Mouse (Mus musculus) MEL (cell line): ENCODE data around the gene Fbn1. TPM values are rescaled to one million over a fixed set of nuclear protein-coding genes. Genes with fewer than 3 reads are reported as not detected.

Experiments used
- DNase-seq: peaks from one replicate; pipeline ENCODE4 v3.0.0; 2011; ENCODE audit warnings: low read depth, low spot score
- H3K27ac ChIP-seq: 2 replicates; pipeline ENCODE4 v1.5.1; 2012; ENCODE audit warnings: low read depth, mild to moderate bottlenecking, control low read depth, low read length, moderate library complexity; ENCODE audit not compliant: control insufficient read depth
- H3K27me3 ChIP-seq, 2 experiments: fragments of 150-350 bp in 1 of 2; sonication (generic) in 1 of 2; 2 replicates each; pipeline ENCODE4 v1.6.1; 2012; ENCODE audit warnings: low read length in 2 of 2, mild to moderate bottlenecking in 2 of 2, improper control_type of control experiment in 1 of 2, moderate library complexity in 1 of 2; ENCODE audit not compliant: insufficient read depth in 2 of 2, control insufficient read depth in 1 of 2
- H3K36me3 ChIP-seq, 2 experiments: 2 replicates each; pipeline ENCODE4 v1.6.1; 2012 to 2014; ENCODE audit warnings: low read length in 2 of 2, improper control_type of control experiment in 1 of 2, inconsistent platforms in 1 of 2, mild to moderate bottlenecking in 1 of 2; ENCODE audit not compliant: insufficient read depth in 2 of 2, control insufficient read depth in 1 of 2
- H3K4me1 ChIP-seq, 2 experiments: fragments of 150-350 bp in 1 of 2; sonication (generic) in 1 of 2; 2 replicates each; pipeline ENCODE4 v1.6.1; 2012; ENCODE audit warnings: low read length in 2 of 2, improper control_type of control experiment in 1 of 2, mild to moderate bottlenecking in 1 of 2; ENCODE audit not compliant: insufficient read depth in 2 of 2, control insufficient read depth in 1 of 2
- H3K4me3 ChIP-seq, 2 experiments: fragments of 150-350 bp in 1 of 2; sonication (generic) in 1 of 2; 2 replicates each; pipeline ENCODE4 v1.5.1; 2012; ENCODE audit warnings: low read depth in 2 of 2, low read length in 2 of 2, mild to moderate bottlenecking in 2 of 2, moderate library complexity in 2 of 2, control low read depth in 1 of 2, improper control_type of control experiment in 1 of 2; ENCODE audit not compliant: control insufficient read depth in 1 of 2, insufficient read depth in 1 of 2
- H3K79me2 ChIP-seq: 2 replicates; pipeline ENCODE4 v1.6.1; 2012; ENCODE audit warnings: mild to moderate bottlenecking, low read length, moderate library complexity; ENCODE audit not compliant: control insufficient read depth, poor library complexity, insufficient read depth
- H3K9ac ChIP-seq: 2 replicates; pipeline ENCODE4 v1.6.1; 2012; ENCODE audit warnings: low read depth, mild to moderate bottlenecking, control low read depth, low read length, moderate library complexity; ENCODE audit not compliant: control insufficient read depth, poor library complexity, severe bottlenecking
- H3K9me3 ChIP-seq: fragments of 150-350 bp; sonication (generic); replicated peaks from 2 replicates; pipeline ENCODE4 v1.6.1; 2012; ENCODE audit warnings: mild to moderate bottlenecking, low read length, improper control_type of control experiment, moderate library complexity; ENCODE audit not compliant: insufficient read depth
- CTCF ChIP-seq, 3 experiments: IDR thresholded peaks in 2 of 3; conservative IDR thresholded peaks in 1 of 3; 2 replicates each; pipeline ENCODE4 v1.5.1; 2011 to 2012; ENCODE audit warnings: low read length in 3 of 3, low read depth in 2 of 3, mild to moderate bottlenecking in 2 of 3, improper control_type of control experiment in 1 of 3, inconsistent platforms in 1 of 3, mixed read lengths in 1 of 3, moderate library complexity in 1 of 3; ENCODE audit not compliant: control insufficient read depth in 1 of 3, insufficient read depth in 1 of 3, poor library complexity in 1 of 3, severe bottlenecking in 1 of 3
- E2F4 ChIP-seq: IDR thresholded peaks from 2 replicates; pipeline ENCODE4 v1.6.1; 2011; ENCODE audit warnings: low read depth, low read length, improper control_type of control experiment, borderline replicate concordance
- ELF1 ChIP-seq: IDR thresholded peaks from 2 replicates; pipeline ENCODE4 v1.6.1; 2014; ENCODE audit warnings: low read depth, mild to moderate bottlenecking, inconsistent platforms, low read length, improper control_type of control experiment, moderate library complexity
- MAX ChIP-seq: IDR thresholded peaks from 2 replicates; pipeline ENCODE4 v1.6.1; 2011; ENCODE audit warnings: low read length, improper control_type of control experiment
- MEF2A ChIP-seq: IDR thresholded peaks from 2 replicates; pipeline ENCODE4 v1.6.1; 2014; ENCODE audit warnings: low read depth, mild to moderate bottlenecking, inconsistent platforms, low read length, improper control_type of control experiment; ENCODE audit not compliant: poor library complexity, insufficient replicate concordance, severe bottlenecking; ENCODE audit errors: extremely low read depth
- NRF1 ChIP-seq: IDR thresholded peaks from 2 replicates; pipeline ENCODE4 v1.6.1; 2014; ENCODE audit warnings: low read depth, mild to moderate bottlenecking, inconsistent platforms, low read length, improper control_type of control experiment, moderate library complexity; ENCODE audit not compliant: poor library complexity, insufficient read depth, severe bottlenecking
- POLR2AphosphoS2 ChIP-seq: IDR thresholded peaks from 2 replicates; pipeline ENCODE4 v1.6.1; 2011; ENCODE audit warnings: low read length, improper control_type of control experiment
- USF1 ChIP-seq: IDR thresholded peaks from 2 replicates; pipeline ENCODE4 v1.6.1; 2014; ENCODE audit warnings: low read depth, mild to moderate bottlenecking, inconsistent platforms, low read length, improper control_type of control experiment, moderate library complexity
- polyA plus RNA-seq, 2 experiments: library from polyadenylated mRNA; stranded (reverse) in 1 of 2; unstranded in 1 of 2; fragments of >175 nt in 1 of 2; fragments of >200 nt in 1 of 2; gene quantifications; 2 replicates each; pipeline versions ENCODE4 v1.2.1 to v1.2.4; 2012; ENCODE audit warnings: low replicate concordance in 2 of 2, low read depth in 1 of 2; ENCODE audit not compliant: insufficient read length in 2 of 2, insufficient read depth in 1 of 2, missing spikeins in 1 of 2
- total RNA-seq: library from RNA; depleted of rRNA; stranded (reverse); fragments of 300-350 nt; gene quantifications from 2 replicates; pipeline ENCODE4 v1.2.3, GENCODE M21; 2012

Gene Fbn1
- total and polyA plus RNA-seq, 3 experiments: 0.01 TPM; not detected in 2

DNA sequence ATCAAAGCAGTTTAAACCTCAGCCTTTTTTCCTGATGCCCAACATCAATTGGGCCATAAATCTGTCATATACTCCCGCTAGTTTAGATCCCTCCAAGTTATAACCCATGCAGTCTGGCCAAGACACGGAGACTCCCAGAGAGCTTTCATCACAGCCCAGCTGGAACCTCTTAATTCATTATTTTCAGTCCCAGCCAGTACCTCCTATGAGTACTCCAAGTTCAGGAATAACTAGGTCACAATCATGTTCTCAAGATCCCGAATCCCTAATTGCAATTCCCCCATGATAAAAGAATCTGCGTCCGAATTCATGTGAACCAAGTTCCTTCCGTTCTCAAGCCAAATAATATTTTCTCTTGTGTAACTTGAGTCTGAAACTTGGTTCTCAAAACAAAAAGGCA is 58.9 kb downstream of the Fbn1 start:
- no peaks in the 10 kb centered on the region for H3K36me3 ChIP-seq
- no peaks in the 10 kb centered on the region for H3K79me2 ChIP-seq
- H3K27me3 ChIP-seq: no peaks in the 10 kb centered on the region
- DNase-seq: no peak
- H3K4me3 ChIP-seq: no peak overlapping the region
- H3K9ac ChIP-seq: no peak overlapping the region
- no peaks in the 10 kb centered on the region for H3K9me3 ChIP-seq
- H3K27ac ChIP-seq: no peak overlapping the region
- peaks cover 0 to 5% of the 10 kb centered on the region in 2 experiments; a peak in 1 of 4 replicates for H3K4me1 ChIP-seq
- TF ChIP-seq USF1 (no peak), E2F4 (no peak), MAX (no peak), CTCF (IDR thresholded peaks at IDR 0.05 in 2 of 3, conservative IDR thresholded peaks at IDR 0.05 in 1 of 3; ENCODE audit: control insufficient read depth in 1 of 3, insufficient read depth in 1 of 3, low read depth in 2 of 3, low read length in 3 of 3, poor library complexity in 1 of 3, severe bottlenecking in 1 of 3) (no peak), ELF1 (no peak), POLR2AphosphoS2 (no peak)

DNA sequence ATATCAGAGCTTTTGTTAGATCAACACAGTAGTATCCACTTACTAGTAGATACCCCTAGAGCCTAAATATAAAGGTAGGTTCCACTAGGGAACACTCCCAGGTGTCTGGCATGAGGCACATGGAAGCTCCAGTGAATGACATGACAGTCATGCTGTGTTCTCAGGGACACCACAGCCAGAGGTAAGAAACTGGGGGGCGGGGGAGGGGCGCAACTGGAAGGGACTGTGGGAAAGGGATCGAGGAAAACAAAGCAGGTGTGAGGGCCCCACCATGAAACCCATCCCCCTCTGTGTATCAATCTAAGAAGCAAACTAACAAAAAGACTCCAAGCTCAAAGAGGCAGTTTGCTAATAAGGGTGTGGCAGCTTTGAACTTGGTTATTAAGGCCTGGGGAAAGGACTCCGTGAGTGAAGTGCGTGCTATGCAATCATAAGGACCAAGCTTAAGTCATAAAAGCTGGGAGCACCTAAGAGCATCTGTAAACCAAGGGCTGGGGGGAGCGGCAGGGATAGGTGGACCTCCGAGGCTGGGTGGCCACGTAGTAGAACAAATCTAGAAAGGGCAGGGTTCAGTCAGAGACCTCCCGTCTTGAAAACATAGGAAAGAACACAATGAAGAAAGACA is 60.4 kb downstream of the Fbn1 start:
- TF ChIP-seq ELF1 (no peak), MAX (no peak), NRF1 (no peak), MEF2A (no peak)
- TF ChIP-seq, all 39 proteins: peak for 0
- no peak overlapping the region for H3K27ac ChIP-seq
- no peak for DNase-seq
- no peak overlapping the region for H3K9ac ChIP-seq
- H3K79me2 ChIP-seq: no peaks in the 10 kb centered on the region
- no peaks in the 10 kb centered on the region for H3K27me3 ChIP-seq
- no peak overlapping the region for H3K4me3 ChIP-seq
- H3K36me3 ChIP-seq: no peaks in the 10 kb centered on the region
- H3K9me3 ChIP-seq: no peaks in the 10 kb centered on the region
- H3K4me1 ChIP-seq: peaks cover 0 to 3% of the 10 kb centered on the region in 2 experiments; a peak in 1 of 4 replicates

GRCm38 (mm10) chr2:125438381-125438780 is 69.4 kb downstream of the Fbn1 start:
- H3K27ac ChIP-seq: no peak overlapping the region
- no peaks in the 10 kb centered on the region for H3K36me3 ChIP-seq
- no peak overlapping the region for H3K4me3 ChIP-seq
- no peaks in the 10 kb centered on the region for H3K79me2 ChIP-seq
- H3K9me3 ChIP-seq: no peaks in the 10 kb centered on the region
- no peak for TF ChIP-seq ELF1
- H3K9ac ChIP-seq: no peak overlapping the region
- peaks cover 0 to 2% of the 10 kb centered on the region in 2 experiments; a peak in 2 of 4 replicates for H3K27me3 ChIP-seq
- no peaks in the 10 kb centered on the region for H3K4me1 ChIP-seq
- DNase-seq: no peak
